Mouse (Mus musculus) liver, embryonic 11.5 days (tissue): ENCODE data around the gene Cfap43. TPM values are rescaled to one million over a fixed set of nuclear protein-coding genes. Genes with fewer than 3 reads are reported as not detected.

Experiments used
- ATAC-seq: fragments of 200-750 bp; cut with Nextera tagmentation; replicated peaks from 2 replicates; pipeline ENCODE4 v1.8.0; 2017; ENCODE audit warnings: moderate number of reproducible peaks, mild to moderate bottlenecking, moderate TSS enrichment, moderate library complexity; ENCODE audit not compliant: low FRiP score
- DNase-seq: peaks from one replicate; pipeline ENCODE4 v3.0.0-alpha.2; 2017; ENCODE audit warnings: low spot score
- H3K27ac ChIP-seq: fragments of 300-500 bp; sonication (generic); 2 replicates; pipeline ENCODE4 v1.5.1; 2014; ENCODE audit warnings: mild to moderate bottlenecking, low read depth, low read length, control low read depth
- H3K27me3 ChIP-seq: fragments of 300-500 bp; sonication (generic); replicated peaks from 2 replicates; pipeline ENCODE4 v1.6.1; 2014; ENCODE audit warnings: low read length, mixed read lengths; ENCODE audit not compliant: control insufficient read depth, insufficient read depth
- H3K36me3 ChIP-seq: fragments of 300-500 bp; sonication (generic); 2 replicates; pipeline ENCODE4 v1.6.1; 2014; ENCODE audit warnings: mild to moderate bottlenecking, low read length, moderate library complexity, mixed read lengths; ENCODE audit not compliant: control insufficient read depth, insufficient read depth
- H3K4me1 ChIP-seq: fragments of 300-500 bp; sonication (generic); replicated peaks from 2 replicates; pipeline ENCODE4 v1.6.1; 2014; ENCODE audit warnings: low read length, mixed read lengths; ENCODE audit not compliant: control insufficient read depth, insufficient read depth
- H3K4me2 ChIP-seq: fragments of 300-500 bp; sonication (generic); 2 replicates; pipeline ENCODE4 v1.6.1; 2014; ENCODE audit warnings: mild to moderate bottlenecking, control low read depth, moderate library complexity
- H3K4me3 ChIP-seq: fragments of 300-500 bp; sonication (generic); 2 replicates; pipeline ENCODE4 v1.5.1; 2014; ENCODE audit warnings: low read depth, low read length, control low read depth
- H3K9ac ChIP-seq: fragments of 300-500 bp; sonication (generic); 2 replicates; pipeline ENCODE4 v1.6.1; 2014; ENCODE audit warnings: low read depth, low read length, control low read depth
- H3K9me3 ChIP-seq: fragments of 300-500 bp; sonication (generic); 2 replicates; pipeline ENCODE4 v1.6.1; 2016; ENCODE audit warnings: low read length, inconsistent platforms, mixed read lengths; ENCODE audit not compliant: control insufficient read depth
- WGBS: fragments of 180-500 bp; shearing (Covaris S2); extraction: QIAGEN DNeasy Blood & Tissue Kit; methylation state at CpG from one replicate; pipeline ENCODE4 v1.1.7; 2014; 5-methylcytosine and 5-hydroxymethylcytosine counted together
- polyA plus RNA-seq: library from polyadenylated mRNA; unstranded; fragments of >200 nt; fragmentation: Nextera tagmentation; extraction: Ambion mirVana; gene quantifications from 2 replicates; pipeline ENCODE4 v1.2.1, GENCODE M21; 2014

The Cfap43 gene
- polyA plus RNA-seq, 1 experiment from 2014 or later = 0.04 TPM

DNA sequence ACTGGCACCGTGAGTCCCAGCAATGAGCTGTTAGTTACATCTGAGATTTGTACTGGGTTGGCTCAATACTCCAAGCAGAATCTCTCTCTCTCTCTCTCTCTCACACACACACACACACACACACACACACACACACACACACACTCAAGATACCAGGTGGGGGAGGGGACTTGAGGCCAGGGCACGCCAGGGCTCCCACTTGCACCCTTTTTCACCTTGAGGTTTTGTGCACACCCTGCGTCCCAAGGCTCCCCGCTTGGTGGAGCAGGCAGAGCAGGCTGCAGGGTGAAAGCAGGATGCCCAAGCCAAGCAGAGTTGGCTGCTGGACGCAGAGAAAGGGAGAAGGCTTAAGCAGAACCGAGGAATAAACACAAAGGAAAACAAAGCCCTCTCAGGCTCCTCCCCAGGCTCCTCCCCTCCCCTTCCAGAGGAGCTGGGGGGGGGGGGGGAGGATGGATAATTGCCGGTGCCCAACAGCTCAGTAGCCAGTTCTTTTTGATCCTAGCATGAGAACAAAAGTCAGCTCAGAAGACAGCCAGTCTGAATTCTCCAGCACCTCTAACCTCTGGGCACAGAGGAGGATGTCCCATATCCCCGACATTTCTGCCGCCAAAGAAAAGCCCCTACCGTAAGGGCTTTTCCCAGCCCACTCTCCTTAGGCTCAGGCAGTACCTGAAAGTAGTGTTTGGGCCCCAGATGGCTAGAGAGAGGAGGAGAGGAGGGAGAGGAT lies 9.5 kb downstream of the Cfap43 start:
- no peaks in the 10 kb centered on the region for H3K27me3 ChIP-seq
- no peaks in the 10 kb centered on the region; the same call in none of the 2 replicates for H3K36me3 ChIP-seq
- peak overlapping the region; percentile 51 for H3K4me2 ChIP-seq
- 20% methylated on average over 10 of the region's 10 CpGs for WGBS
- H3K27ac ChIP-seq = no peak overlapping the region
- DNase-seq (no peak), ATAC-seq (0 out of 2 replicates have a peak, but pooled peaks have one; percentile 26)
- peaks cover 23% of the 10 kb centered on the region for H3K4me1 ChIP-seq
- no peak overlapping the region for H3K9ac ChIP-seq
- H3K9me3 ChIP-seq = no peaks in the 10 kb centered on the region
- H3K4me3 ChIP-seq = peak overlapping the region; percentile 20; the same call in 1 of the 2 replicates

DNA sequence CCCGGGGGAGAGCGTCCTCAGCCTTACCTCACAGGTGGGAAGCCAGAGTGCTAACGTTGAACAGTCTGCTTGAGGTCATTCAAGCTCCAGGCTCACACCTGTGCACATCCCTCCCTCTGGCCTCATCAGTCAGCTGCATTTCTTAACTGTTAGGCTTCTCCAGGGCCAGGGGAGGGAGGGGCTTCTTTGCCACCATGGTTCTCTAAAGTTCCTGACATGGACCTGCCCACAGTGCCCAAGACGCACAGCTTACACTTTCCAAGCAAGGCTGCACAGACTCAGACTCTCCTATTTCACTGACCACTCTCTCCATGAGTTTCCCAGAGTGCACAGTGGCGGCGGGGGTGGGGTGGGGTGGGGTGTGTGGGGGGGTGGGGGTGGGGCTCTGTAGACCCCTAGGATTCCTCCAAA lies 10.1 kb downstream of the Cfap43 start:
- Histone ChIP-seq H3K9me3 (no peaks in the 10 kb centered on the region), H3K27me3 (no peaks in the 10 kb centered on the region), H3K27ac (no peak overlapping the region), H3K4me1 (peaks cover 23% of the 10 kb centered on the region), H3K9ac (no peak overlapping the region), H3K4me2 (peak overlapping the region; percentile 27), H3K4me3 (no peak overlapping the region), H3K36me3 (no peaks in the 10 kb centered on the region; the same call in none of the 2 replicates)
- ATAC-seq = no peak
- 51% methylated on average over 6 of the region's 6 CpGs for WGBS
- no peak for DNase-seq

DNA sequence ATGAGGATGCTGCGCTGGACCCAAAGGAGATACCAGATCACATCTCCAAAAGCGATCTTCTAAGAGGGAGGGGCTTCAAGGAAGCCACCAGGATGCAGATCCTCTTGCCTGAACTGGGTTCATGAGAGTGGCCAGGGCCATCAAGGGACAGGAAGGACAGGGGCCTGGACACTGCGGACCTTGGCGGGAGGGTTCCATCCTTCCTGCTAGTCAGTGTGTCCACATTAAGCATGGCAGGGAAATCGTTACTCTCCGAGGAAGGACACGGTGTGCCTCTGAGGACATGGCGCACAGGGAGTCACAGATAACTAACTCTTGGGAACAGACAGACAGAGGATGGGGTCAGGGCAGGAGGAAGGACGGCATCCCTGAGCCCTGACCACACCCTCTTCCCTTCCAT lies 11.5 kb downstream of the Cfap43 start:
- no peak for DNase-seq
- H3K4me1 ChIP-seq = peaks cover 25% of the 10 kb centered on the region
- H3K9me3 ChIP-seq = no peaks in the 10 kb centered on the region
- H3K9ac ChIP-seq = no peak overlapping the region
- no peak overlapping the region for H3K4me2 ChIP-seq
- H3K27ac ChIP-seq = peak overlapping the region; percentile 19; the same call in 1 of the 2 replicates
- H3K36me3 ChIP-seq = no peaks in the 10 kb centered on the region; the same call in 1 of the 2 replicates
- no peak for ATAC-seq
- no peak overlapping the region for H3K4me3 ChIP-seq
- WGBS = 89% methylated on average over 9 of the region's 9 CpGs
- H3K27me3 ChIP-seq = no peaks in the 10 kb centered on the region

DNA sequence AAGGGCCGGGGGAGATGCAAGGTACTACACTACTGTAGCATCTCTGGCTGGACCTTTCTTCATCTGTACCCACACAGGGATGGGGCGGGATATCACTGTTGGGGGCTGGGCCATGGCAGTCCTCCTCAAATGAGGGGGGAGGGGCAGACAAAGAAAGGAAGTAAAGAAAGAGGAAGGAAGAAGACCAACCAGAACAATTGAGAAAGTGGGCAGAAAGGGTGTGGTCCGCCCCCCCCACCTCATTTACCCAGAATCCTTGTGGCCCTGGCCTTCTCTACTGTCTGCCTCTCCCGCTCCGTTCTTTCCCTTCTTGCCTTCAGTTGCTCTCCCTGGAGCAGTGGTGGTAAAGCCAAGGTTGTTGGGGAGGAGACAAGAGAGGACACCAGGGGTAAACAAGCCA lies 13.5 kb downstream of the Cfap43 start:
- H3K4me3 ChIP-seq = no peak overlapping the region
- H3K9ac ChIP-seq = no peak overlapping the region
- H3K9me3 ChIP-seq = no peaks in the 10 kb centered on the region
- H3K4me2 ChIP-seq = no peak overlapping the region
- no peaks in the 10 kb centered on the region for H3K27me3 ChIP-seq
- ATAC-seq = no peak
- H3K36me3 ChIP-seq = no peaks in the 10 kb centered on the region; the same call in 1 of the 2 replicates
- WGBS = 77% methylated on average over 5 of the region's 5 CpGs
- H3K4me1 ChIP-seq = peaks cover 24% of the 10 kb centered on the region
- no peak for DNase-seq
- no peak overlapping the region for H3K27ac ChIP-seq

DNA sequence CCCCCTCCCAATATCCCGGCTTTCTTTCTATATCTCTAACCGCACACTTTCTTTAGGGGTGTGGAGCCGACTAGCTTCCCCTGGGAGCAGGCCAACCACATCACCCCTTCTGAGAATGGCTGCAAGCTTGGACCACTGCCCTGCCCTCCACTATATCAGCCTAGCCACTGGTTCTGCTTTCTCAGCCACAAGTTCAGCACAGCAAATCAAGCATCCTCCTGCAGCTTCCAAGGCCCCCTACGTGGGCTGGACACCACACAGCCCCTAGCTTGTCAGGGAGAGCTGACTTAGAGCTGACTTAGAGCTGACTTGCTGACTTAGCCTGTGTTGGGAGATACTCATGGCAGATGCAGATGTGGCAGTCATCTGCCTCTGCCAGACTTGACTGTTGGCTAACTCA lies 14.0 kb downstream of the Cfap43 start:
- Histone ChIP-seq H3K9me3 (no peaks in the 10 kb centered on the region), H3K27ac (no peak overlapping the region; the same call in 1 of the 2 replicates), H3K27me3 (no peaks in the 10 kb centered on the region), H3K36me3 (no peaks in the 10 kb centered on the region; the same call in 1 of the 2 replicates), H3K4me3 (no peak overlapping the region), H3K4me2 (no peak overlapping the region), H3K4me1 (peaks cover 19% of the 10 kb centered on the region), H3K9ac (no peak overlapping the region)
- 65% methylated on average over 4 of the region's 4 CpGs for WGBS
- DNase-seq = no peak
- no peak for ATAC-seq

DNA sequence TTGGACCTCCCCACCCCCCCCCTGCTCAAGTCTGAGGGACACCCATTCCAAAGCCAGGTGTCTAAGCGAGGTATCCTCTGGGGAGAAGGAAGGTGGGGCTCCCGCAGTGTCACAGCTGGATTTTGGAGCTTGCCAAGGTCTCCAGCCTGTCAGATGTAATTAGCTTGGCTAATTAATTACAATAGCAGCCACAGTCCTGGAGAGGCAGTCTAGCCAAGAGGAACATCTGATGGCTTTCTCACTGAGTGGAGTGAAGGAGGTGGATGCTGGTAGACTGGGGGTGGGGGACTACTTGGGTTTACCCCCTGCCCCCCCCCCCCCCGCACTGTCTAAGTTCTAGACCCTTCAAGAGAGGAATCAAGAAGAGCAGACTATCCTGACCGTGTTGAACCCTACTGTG lies 15.4 kb downstream of the Cfap43 start:
- ATAC-seq (no peak), DNase-seq (no peak)
- H3K27me3 ChIP-seq = no peaks in the 10 kb centered on the region
- no peak overlapping the region for H3K27ac ChIP-seq
- H3K36me3 ChIP-seq = no peaks in the 10 kb centered on the region; the same call in 1 of the 2 replicates
- H3K4me2 ChIP-seq = no peak overlapping the region
- no peaks in the 10 kb centered on the region for H3K9me3 ChIP-seq
- 77% methylated on average over 4 of the region's 4 CpGs for WGBS
- no peak overlapping the region for H3K4me3 ChIP-seq
- no peak overlapping the region for H3K9ac ChIP-seq
- peaks cover 13% of the 10 kb centered on the region for H3K4me1 ChIP-seq

DNA sequence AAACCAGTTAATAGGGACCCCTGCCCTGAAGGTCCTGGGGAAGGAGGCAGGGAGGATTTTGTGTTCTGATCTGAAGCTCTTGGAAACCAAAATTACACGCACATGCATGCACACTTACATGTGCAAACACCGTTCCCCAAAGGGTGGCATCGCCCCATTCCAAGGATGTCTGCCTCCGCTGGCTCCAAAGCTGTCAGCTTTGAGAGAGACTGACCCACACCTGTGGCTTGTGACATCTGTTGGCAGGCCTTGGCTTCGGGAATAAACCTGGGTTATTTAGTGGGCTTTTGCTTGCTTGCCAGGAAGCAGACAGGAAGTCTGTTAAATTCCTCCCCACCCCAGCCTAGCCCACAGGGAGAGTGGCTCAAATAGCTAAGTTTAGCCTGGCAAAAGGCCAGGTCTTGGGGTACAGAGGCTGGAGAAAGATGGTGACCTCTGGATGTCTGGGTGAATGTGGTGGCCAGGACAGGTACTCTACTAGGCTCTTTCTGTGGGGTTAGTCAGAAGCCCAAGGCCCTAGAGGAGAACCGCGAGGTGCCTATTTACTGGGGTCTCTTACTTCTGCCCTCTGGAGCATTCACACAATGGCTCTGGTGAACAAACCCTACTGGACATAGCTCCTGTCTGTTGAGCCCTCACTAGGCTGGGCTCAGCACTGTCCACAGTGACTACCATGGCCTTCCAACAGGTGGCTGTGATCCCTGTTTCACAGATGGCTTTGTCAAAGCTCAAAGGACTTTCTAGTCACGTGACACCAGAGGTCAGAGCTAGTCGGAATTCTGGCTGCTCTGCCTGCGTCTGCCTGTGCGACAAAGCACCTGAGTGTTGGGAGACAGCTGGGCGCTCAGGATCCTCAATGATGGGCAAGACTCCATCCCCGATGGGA lies 16.5 kb downstream of the Cfap43 start:
- WGBS = 74% methylated on average over 13 of the region's 13 CpGs
- peaks cover 1% of the 10 kb centered on the region; the same call in 1 of the 2 replicates for H3K36me3 ChIP-seq
- H3K27me3 ChIP-seq = no peaks in the 10 kb centered on the region
- H3K4me3 ChIP-seq = no peak overlapping the region
- ATAC-seq = no peak
- H3K9me3 ChIP-seq = no peaks in the 10 kb centered on the region
- H3K9ac ChIP-seq = no peak overlapping the region
- DNase-seq = no peak
- peaks cover 18% of the 10 kb centered on the region for H3K4me1 ChIP-seq
- H3K27ac ChIP-seq = no peak overlapping the region
- no peak overlapping the region for H3K4me2 ChIP-seq

DNA sequence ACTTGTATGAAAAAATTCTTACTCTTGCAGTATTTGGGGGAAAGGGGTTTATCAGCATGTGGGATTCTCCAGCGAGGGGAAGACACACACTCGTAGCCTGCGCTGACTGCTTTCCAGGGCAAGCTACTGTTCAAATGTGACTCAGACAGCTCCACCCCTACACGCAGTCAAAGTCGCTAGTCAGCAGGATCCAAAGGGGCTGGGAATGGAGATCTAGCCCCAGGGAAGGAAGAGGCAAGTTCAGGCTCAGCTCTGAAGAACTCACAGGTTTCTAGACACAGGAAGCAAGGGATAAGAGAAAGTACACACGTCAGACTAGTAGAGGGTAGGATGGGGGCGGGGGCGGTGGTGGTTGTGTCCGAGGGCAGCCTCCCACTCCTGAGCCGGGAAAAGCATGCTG lies 18.5 kb downstream of the Cfap43 start:
- Histone ChIP-seq H3K9me3 (no peaks in the 10 kb centered on the region), H3K9ac (no peak overlapping the region), H3K4me1 (peaks cover 18% of the 10 kb centered on the region), H3K27me3 (no peaks in the 10 kb centered on the region), H3K4me2 (no peak overlapping the region), H3K27ac (no peak overlapping the region), H3K36me3 (peaks cover 16% of the 10 kb centered on the region; the same call in 1 of the 2 replicates), H3K4me3 (no peak overlapping the region)
- DNase-seq (no peak), ATAC-seq (no peak)
- WGBS = 71% methylated on average over 10 of the region's 10 CpGs
